Mouse (Mus musculus): ENCODE data around the gene Kcnc1. TPM values are rescaled to one million over a fixed set of nuclear protein-coding genes. Genes with fewer than 3 reads are reported as not detected.

Gene Kcnc1
- 0.19 and 0.34 TPM in 2 replicates for polyA plus RNA-seq (2012; rRNA removed)

DNA sequence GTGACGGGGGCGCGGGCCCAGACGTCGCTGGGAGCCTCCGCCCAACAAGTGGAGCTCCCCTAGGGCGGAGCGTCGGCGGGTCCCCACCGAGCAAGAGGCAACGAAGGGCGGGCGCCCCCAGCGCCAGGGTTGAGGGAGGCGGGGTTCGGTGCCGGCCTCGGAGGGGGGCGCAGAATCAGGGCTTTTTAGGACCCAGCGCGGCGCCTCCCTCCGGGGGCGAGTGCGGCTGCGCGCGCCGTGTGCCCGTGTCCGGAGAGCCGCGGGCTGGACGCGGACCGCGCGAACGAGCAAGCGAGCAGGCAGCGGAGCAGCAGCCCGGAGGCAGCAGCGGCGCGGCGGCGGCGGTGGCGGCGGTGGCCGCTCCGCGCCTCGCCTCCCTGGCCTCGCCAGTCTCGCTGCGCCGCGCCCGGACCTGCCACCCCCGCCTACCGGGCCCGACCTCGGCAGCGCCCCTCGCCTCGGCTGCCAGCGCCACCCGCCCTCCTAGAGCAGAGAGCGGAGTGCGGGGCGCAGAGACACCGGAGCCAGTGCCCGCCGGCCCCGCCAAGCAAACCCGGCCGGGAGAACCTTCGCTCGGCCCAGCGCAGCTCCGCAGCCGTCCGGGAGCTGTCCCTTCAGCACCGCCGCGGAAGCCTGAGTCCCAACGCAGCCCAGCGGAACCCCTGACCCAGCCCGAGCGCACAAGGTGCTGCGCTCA, at the start of gene Kcnc1:
Gene Kcnc1 (plus strand): TSS at position 267 of the 697 bp plus-strand sequence.
- DNase-seq (ENCODE audit: low spot score): peak; percentile 67

DNA sequence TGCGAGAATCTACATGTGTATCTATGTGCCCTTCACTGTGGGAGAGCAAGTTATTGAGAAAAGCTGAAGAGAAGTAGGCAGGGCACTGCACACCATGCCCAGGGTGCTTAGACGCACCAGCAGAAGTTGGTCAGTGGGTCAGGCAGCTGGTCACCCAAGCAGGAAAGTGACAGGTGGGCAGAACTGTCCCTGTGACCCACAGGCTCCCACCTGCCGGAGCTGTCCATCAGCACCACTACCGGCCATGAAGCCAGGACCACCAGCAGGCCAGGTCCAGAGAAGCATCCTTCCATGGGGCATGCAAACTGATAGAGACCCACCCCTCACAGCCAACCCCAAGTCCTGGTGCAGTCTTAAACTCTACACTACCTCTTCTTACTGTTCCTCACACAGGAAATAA, 48.6 kb upstream of the Kcnc1 start:
- no peak for DNase-seq (ENCODE audit: low spot score)

DNA sequence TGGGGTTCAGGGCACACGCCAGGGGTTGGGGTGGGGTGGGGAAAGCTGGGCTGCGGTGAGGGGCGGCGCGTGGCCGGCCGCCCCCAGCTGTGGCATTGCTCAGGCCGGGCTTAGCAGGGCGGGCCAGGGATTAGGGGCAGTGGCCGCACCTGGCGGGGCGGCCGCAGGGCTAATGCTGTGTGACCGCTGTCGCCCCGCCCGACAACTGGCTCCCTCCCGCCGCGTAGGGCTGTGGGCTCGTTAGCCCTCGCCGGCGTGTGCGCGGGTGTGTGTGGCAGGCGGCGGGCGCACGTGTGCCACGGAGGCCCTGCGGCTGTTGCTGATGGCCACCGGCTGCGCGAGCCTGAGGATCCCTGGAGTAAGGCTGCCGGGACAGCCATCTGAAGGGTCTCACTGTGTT, 47.5 kb upstream of the Kcnc1 start:
- no peak for DNase-seq (ENCODE audit: low spot score)

DNA sequence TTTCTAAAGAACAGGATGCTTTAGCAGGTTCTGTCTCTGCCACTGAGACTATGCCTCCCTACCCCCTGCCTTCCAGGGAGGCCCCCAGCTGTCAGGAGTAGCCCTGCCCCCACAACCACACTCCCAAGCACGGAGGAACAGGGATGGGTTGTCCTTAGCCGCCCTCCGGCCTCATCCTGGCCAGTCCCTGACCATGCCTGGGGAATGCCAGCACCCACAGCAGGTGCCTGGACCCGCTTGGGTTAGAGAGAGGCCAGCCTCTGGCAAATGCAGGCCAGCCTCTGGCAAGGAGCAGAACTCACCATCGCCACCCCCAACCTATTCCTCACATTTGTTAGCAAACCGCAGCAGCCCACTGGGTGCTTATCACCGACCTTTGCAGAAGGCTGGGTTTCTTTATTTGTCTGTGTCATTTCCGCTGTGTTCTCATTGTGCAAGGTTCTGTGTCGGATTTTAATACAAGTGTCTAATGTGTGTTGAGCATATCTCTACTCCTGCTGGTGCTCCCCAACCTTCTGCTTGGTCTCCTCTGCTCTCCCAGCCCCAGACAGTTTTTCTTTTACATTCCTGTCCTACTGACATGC, 46.1 kb upstream of the Kcnc1 start:
- DNase-seq (ENCODE audit: low spot score): no peak

DNA sequence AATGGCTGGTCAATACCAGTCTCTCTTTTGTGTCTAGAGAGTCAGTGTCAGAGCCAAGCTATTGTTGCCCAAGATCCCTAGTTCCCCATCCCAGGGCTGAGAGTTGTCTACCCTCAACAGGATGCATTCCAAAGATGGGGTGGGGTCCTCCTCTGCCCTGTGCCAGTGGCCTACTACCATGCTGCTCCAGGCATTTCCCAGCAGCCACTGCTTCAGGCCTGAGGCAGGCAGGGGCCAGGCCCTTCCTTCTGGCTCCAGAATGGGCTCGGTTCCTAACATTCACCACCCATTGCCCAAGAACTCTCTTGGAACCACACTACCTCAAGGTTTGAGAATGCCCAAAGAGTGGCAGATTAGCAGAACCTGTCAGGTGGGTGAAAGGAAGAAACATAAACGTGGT, 43.5 kb upstream of the Kcnc1 start:
- DNase-seq (ENCODE audit: low spot score): no peak

DNA sequence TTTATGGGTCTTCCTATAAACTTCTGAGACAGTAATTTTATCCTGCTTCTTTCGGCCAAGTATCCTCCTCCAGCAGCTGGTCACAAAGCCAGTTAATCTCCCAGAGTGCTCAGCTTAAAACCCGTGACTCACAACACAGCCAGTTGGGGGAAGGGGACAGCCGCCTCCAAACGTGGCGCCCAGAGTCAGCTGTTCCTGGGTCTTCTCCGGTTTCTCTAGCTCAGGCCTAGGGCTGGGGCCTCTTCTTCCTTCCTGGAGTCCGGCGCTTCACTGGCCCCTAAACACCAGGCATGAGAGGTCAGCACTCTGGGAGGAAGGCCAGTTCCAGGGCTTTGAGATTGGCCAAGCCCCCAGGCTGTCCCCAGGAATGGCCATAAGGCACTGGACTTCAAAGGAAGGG, 43.1 kb upstream of the Kcnc1 start:
- DNase-seq (ENCODE audit: low spot score): no peak

DNA sequence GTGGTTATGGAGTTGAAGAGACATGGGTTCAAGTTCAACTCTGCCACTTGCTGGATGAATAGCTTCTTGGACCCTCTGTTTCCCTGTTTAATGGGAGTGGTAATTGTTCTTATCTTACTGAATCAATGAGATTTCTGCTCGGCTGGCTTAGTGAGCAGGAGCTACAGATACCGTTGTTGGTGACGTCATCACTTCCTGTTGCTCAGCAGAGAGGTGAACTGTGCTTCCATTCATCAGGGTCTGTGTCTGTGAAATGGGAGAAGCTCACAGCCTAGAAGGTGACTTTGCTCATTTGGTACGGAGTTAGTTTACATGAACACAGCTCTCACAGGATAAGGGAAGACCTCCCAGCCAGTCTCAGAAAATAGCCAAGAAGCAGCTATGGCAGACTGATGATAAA, 42.4 kb upstream of the Kcnc1 start:
- no peak for DNase-seq (ENCODE audit: low spot score)

DNA sequence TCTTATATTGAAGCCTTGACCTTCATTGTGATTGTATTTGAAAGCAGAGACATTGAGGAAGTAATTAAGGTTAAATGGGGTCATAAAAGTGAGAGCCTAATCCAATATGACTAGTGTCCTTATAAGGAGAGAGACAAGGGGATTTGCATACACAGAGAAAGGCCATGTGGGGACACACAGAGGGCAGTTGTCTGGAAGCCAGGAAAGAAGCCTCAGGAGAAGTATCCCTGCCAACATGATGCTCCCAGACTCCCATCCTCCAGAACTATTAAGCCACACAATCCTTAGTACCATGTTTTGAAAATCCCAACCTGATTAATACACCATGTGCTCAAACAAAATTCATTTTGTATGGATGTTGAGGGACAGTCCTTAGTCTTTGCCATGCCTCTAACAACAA, 34.5 kb upstream of the Kcnc1 start:
- no peak for DNase-seq (ENCODE audit: low spot score)

DNA sequence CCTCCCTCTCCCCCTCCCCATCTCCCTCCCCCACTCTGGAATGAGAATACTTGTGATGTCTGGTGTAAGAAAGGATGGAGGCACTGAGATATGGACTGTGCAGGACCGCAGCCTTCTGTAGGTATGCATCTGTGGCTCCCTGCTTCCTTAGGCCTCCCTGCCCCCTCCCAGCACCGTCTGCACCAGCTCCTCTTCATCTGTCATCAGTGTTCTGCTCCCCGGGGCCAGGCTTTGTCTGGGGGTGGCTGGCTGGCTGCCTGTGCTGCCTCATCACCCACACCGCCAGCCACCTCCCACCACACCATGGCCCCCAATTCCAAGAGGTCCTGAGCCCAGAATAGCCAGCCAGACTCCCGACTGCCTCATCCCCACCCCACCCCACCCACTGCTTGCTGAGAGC, 32.1 kb upstream of the Kcnc1 start:
- DNase-seq (ENCODE audit: low spot score): no peak

DNA sequence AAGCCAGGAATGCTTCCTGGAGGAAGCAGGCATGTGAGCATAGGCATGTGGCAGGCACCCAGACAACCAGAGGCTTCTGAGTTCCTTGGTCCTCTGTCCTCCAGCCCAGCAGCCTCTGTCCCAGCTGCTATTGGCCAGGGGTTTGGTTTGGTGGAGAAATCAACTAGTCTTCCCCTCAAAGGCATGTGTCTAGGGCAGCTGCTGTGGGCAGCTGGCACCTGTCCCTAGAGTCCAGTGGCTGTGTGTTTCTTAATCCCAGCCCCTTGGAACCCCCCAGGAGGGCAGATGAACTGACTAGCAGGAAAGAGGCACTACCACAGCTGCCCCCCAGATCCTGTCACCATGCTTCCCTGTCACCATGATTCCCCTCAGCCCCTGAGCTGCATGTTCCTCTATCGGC, 30.5 kb upstream of the Kcnc1 start:
- no peak for DNase-seq (ENCODE audit: low spot score)

DNA sequence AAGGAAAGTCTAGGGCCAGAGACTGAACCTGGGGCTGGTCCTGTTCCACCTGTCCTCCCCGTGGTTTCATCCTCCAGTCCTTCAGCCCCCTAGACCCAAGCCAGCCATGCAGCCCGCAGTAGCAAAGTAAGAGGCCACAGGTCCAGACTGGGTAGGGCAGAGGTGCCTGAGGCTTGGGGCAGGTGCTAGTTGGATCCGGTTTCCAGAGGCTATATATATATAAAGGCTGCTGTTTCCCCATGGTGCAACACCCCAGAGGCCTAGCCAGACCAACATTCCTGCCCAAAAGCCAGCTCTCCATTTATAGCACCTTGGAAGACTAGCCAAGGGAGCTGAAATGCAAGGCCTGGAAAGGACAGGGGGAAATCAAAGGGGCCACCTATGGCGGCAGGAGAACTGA, 25.2 kb upstream of the Kcnc1 start:
- DNase-seq (ENCODE audit: low spot score): no peak

DNA sequence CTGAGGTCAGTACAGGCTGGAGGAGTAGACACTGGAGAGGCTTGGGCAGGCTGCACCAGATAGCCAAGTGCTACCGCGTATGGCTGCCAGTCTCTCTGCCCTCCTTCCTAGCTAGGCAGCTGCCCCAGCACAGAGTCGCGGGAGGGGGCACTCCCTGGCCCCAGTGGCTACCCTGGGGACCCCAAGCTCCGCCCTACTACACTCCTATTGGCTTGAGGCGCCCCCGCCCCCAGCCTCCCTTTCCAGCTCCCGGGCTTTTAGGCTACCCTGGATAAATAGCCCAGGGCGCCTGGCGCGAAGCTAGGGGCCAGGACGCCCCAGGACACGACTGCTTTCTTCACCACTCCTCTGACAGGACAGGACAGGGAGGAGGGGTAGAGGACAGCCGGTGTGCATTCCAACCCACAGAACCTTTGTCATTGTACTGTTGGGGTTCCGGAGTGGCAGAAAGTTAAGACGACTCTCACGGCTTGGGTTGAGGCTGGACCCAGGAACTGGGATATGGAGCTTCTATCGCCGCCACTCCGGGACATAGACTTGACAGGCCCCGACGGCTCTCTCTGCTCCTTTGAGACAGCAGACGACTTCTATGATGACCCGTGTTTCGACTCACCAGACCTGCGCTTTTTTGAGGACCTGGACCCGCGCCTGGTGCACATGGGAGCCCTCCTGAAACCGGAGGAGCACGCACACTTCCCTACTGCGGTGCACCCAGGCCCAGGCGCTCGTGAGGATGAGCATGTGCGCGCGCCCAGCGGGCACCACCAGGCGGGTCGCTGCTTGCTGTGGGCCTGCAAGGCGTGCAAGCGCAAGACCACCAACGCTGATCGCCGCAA, 19.9 kb upstream of the Kcnc1 start, which contains the start of gene Myod1:
Gene Myod1 (plus strand): TSS at position 303 of the 836 bp plus-strand sequence.
- DNase-seq (ENCODE audit: low spot score): no peak

DNA sequence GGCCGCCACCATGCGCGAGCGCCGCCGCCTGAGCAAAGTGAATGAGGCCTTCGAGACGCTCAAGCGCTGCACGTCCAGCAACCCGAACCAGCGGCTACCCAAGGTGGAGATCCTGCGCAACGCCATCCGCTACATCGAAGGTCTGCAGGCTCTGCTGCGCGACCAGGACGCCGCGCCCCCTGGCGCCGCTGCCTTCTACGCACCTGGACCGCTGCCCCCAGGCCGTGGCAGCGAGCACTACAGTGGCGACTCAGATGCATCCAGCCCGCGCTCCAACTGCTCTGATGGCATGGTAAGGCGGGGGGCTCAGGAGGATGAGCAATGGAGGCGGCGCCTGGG, 19.3 kb upstream of the Kcnc1 start:
- no peak for DNase-seq (ENCODE audit: low spot score)

DNA sequence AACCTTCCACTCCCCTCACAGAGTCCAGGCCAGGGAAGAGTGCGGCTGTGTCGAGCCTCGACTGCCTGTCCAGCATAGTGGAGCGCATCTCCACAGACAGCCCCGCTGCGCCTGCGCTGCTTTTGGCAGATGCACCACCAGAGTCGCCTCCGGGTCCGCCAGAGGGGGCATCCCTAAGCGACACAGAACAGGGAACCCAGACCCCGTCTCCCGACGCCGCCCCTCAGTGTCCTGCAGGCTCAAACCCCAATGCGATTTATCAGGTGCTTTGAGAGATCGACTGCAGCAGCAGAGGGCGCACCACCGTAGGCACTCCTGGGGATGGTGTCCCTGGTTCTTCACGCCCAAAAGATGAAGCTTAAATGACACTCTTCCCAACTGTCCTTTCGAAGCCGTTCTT, 18.2 kb upstream of the Kcnc1 start:
- no peak for DNase-seq (ENCODE audit: low spot score)

DNA sequence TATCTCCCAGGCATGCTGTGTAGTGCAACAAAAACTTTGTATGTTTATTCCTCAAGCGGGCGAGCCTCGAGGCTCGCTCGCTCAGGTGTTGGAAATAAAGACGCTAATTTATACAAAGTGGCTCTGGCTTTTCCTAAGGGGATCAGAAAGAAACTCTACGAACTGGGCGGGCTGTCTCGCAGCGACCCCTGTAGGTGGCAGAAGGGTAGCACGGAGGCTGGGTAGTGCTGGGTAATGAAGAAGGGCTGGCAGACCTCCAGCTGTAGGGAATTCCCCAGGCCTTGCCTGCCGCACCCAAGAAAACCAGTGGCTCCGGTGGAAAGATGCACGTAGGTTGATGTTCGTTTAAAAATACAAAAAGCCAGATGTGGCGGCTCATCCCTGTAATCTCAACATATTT, 17.3 kb upstream of the Kcnc1 start:
- DNase-seq (ENCODE audit: low spot score): no peak

DNA sequence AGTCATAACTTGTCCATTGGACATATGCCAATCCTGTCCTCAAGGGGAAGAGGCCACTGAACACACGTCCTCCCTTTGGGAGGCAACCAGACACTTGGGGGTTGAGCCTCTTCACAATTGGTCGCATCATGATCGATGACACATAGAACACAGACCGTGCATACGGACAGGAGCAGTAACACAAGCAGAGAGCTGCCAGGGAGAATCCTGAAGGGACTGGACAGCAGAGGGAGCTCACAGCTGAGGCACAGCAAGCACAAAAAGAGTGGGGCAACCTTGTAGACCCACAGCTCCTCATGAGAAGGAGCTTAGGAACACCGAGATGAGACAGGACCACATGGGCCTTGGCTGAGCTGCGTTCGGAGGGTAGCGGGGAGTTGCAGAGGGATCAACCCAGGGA, 15.7 kb upstream of the Kcnc1 start:
- DNase-seq (ENCODE audit: low spot score): no peak

DNA sequence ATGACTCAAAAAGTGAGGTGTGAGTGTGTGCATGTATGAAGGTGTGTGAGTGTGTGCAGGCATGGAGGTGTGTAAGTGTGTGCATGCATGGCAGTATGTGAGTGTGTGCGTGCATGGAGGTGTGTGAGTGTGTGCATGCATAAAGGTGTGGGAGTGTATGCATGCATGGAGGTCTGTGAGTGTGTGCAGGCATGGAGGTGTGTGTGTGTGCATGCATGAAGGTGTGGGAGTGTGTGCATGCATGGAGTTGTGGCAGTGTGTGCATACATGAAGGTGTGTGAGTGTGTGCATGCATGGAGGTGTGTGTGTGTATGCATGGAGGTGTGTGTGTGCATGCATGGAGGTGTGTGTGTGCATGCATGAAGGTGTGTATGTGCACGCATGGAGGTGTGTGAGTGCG, 8.9 kb upstream of the Kcnc1 start:
- DNase-seq (ENCODE audit: low spot score): no peak

DNA sequence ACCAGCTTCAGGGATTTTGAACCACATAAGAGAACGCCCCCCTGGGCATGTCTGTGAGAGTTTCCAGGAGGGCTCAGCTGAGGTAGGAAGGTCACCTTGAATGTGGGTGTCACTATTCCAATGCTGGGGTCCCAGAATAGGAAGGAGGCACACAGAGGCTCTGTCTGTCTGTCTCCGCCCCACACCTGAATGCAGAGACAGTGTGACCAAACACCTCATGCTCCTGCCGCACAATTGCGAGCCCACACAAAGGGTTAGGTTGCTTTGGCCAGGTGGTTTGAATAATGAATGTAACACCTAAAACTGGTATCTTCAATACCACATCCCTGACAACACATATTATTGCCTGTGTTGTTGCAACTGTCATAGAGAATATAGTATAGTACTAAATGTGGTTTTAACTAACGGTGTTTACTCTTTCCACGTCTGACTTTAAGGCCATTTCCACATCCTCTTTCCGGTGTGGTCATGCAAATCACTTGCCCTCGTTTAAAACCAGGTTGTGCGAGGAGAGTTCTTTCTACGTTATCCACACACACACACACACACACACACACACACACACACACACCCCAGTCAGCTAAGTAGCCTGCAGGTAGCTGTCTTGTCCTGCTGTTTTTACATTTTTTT, 6.7 kb upstream of the Kcnc1 start:
- DNase-seq (ENCODE audit: low spot score): no peak

DNA sequence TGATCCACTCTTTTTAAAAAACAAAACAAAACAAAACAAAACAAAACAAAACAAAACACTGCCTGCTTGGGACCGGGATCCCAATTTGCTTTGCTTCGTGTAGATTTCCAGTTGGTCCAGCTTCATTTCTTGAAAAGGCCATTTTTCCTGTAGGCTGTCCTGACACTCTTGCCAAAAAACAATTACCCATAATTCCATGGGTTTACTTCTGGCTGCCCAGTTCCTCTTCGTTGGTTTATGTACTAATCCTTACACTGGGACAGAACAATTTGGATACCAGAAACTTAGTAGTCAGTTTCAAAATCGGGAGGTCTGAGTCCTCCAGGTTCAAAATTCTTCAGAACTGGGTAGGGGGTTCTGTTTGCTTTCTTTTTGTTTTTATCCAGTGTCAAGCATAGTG, 6.1 kb upstream of the Kcnc1 start:
- DNase-seq (ENCODE audit: low spot score): no peak

DNA sequence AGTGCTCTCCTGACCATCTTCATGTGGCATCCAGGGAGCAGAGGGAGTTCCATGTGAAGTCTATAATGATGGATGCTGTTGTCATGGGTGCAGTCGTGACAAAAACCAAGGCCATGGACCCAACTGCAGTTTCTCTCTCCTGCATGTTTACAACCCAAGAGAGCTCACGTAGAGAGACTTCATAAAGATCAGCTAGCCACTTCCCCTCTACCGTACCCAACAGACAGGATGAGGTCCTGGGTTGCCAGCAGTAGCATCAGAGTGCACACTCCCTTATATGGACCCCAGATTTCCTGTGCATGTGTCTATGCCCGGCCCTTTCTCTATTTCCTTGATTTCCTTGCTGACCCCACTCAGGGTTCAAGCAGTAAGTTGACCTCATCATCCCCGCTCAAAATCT, 4.6 kb upstream of the Kcnc1 start:
- DNase-seq (ENCODE audit: low spot score): no peak

DNA sequence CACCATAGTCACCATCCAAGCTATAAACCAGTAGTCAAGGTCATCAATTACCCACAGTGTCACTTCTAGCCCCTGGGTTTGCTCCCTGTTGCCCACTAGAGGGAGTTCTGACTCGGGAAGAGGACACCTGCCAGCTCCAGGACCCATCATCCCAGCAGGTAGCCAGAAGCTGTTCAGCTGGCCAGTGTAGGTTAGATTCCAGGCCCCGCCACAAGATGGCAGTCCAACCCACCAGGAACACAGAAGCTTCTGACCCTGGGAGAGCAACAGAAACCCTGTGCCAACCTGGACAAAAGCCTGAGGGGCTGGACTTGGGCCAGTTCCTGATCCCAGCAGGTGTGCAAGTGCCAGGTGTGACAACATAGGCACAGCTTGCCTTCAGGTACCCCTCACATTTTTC, 3.2 kb upstream of the Kcnc1 start:
- DNase-seq (ENCODE audit: low spot score): peak; percentile 64

DNA sequence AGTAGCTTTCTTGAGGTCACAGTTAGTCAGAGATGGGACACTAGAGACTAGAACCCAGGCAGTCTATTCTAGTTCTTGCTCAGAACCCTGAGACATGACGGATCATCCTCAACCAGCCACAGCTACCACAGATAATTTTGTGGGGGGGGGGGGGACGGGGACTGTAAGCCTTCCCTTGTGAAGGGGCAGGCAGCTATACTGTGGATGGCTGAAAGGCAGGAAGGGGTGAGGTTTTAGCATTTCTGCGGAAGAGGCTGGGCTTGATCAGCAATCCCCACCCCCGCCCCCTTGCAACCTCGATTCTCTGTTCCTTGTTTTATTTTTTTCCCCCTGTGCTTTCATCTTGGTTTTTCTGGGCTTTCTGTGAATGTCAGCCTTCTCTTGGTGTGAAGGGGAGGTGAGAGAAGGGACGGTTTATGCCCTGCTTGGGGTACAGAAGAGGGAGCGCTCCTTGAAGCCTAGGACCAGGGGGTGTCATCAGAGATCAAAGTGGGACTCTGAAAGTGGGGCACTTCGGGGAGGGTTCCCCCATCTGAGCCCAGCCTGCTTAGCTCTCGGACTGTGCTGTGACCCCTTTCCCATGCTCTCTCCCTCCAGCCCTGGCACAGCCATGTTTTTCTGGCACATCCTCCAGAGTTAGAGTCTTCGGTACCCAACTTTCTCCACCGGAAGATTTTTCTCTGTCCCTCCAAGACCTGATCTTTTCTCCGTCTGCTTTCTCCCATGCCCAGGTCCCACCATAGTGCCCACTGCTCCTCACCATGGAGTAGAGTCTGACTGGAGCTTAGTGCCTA, 2.4 kb upstream of the Kcnc1 start:
- DNase-seq (ENCODE audit: low spot score): no peak

All from urinary bladder, adult 2 months (tissue).